Mouse (Mus musculus) cerebellum, adult 11-12 months (tissue): ENCODE data around the gene Gm20388.

ENCODE experiments used
- DNase-seq: peaks from one replicate; pipeline ENCODE4 v3.0.0; 2022

Gm20388 gene

GRCm38 (mm10) chr8:124277951-124278910 is 4367.6 kb downstream of the Gm20388 start:
- peak; percentile 56 for DNase-seq

- no peak for DNase-seq
These were observed 4368.5 kb downstream of the Gm20388 start for GRCm38 (mm10) chr8:124278956-124279689.

GRCm38 (mm10) chr8:124279690-124279985 is 4369.0 kb downstream of the Gm20388 start:
- no peak for DNase-seq

- peak; percentile 73 for DNase-seq
These were observed 4371.3 kb downstream of the Gm20388 start for GRCm38 (mm10) chr8:124281700-124282541.

GRCm38 (mm10) chr8:124282878-124283630 is 4372.4 kb downstream of the Gm20388 start:
- peak; percentile 60 for DNase-seq

- peak; percentile 56 for DNase-seq
These were observed 4373.1 kb downstream of the Gm20388 start for GRCm38 (mm10) chr8:124283644-124284332.

GRCm38 (mm10) chr8:124284333-124284711 is 4373.7 kb downstream of the Gm20388 start:
- DNase-seq, result no peak

- peak; percentile 71 for DNase-seq
These were observed 4374.4 kb downstream of the Gm20388 start for GRCm38 (mm10) chr8:124284984-124285576.

- DNase-seq, result no peak
These were observed 4376.0 kb downstream of the Gm20388 start for GRCm38 (mm10) chr8:124286461-124287124.

GRCm38 (mm10) chr8:124288215-124288864 is 4377.7 kb downstream of the Gm20388 start:
- DNase-seq, result no peak

- DNase-seq, result no peak
These were observed 4378.9 kb downstream of the Gm20388 start for GRCm38 (mm10) chr8:124289481-124290050.

- DNase-seq, result no peak
These were observed 4380.5 kb downstream of the Gm20388 start for GRCm38 (mm10) chr8:124290911-124291691.

- no peak for DNase-seq
These were observed 4381.1 kb downstream of the Gm20388 start for GRCm38 (mm10) chr8:124291693-124292092.

- DNase-seq, result no peak
These were observed 4382.3 kb downstream of the Gm20388 start for GRCm38 (mm10) chr8:124292965-124293364.

GRCm38 (mm10) chr8:124294425-124294824 is 4383.8 kb downstream of the Gm20388 start:
- DNase-seq, result no peak

GRCm38 (mm10) chr8:124294900-124295299 is 4384.3 kb downstream of the Gm20388 start:
- DNase-seq, result no peak

- no peak for DNase-seq
These were observed 4384.7 kb downstream of the Gm20388 start for GRCm38 (mm10) chr8:124295357-124295756.

GRCm38 (mm10) chr8:124301512-124301911 is 4390.9 kb downstream of the Gm20388 start:
- no peak for DNase-seq
